Mouse (Mus musculus) right cerebral cortex, postnatal 14 days (tissue): Measurements from ENCODE around the gene Rsbn1l.

Source experiments
- DNase-seq: peaks from one replicate; pipeline ENCODE4 v3.0.0; 2022

Gene Rsbn1l

GRCm38 (mm10) chr5:20956298-20956697, at the start of gene Rsbn1l:
Gene Rsbn1l (minus strand): TSS chr5:20956398.
- DNase-seq: no peak

- no peak for DNase-seq
These were observed 46.5 kb upstream of the Rsbn1l start for GRCm38 (mm10) chr5:21002723-21003122.

GRCm38 (mm10) chr5:21001622-21002315, 45.6 kb upstream of the Rsbn1l start:
- no peak for DNase-seq

GRCm38 (mm10) chr5:20998427-20998826, 42.2 kb upstream of the Rsbn1l start:
- DNase-seq: no peak

- no peak for DNase-seq
These were observed 41.4 kb upstream of the Rsbn1l start for GRCm38 (mm10) chr5:20997555-20997954.

GRCm38 (mm10) chr5:20990062-20990809, 34.0 kb upstream of the Rsbn1l start:
- no peak for DNase-seq

GRCm38 (mm10) chr5:20986271-20986670, 30.1 kb upstream of the Rsbn1l start:
- no peak for DNase-seq

- no peak for DNase-seq
These were observed 27.3 kb upstream of the Rsbn1l start for GRCm38 (mm10) chr5:20983505-20983904.

- DNase-seq: no peak
These were observed 18.5 kb upstream of the Rsbn1l start for GRCm38 (mm10) chr5:20974690-20975089.

GRCm38 (mm10) chr5:20973999-20974398, 17.8 kb upstream of the Rsbn1l start:
- DNase-seq: no peak

GRCm38 (mm10) chr5:20973069-20973468, 16.9 kb upstream of the Rsbn1l start:
- no peak for DNase-seq

GRCm38 (mm10) chr5:20968963-20969362, 12.8 kb upstream of the Rsbn1l start:
- peak; percentile 19 for DNase-seq

GRCm38 (mm10) chr5:20968493-20968892, 12.3 kb upstream of the Rsbn1l start:
- DNase-seq: no peak

- DNase-seq: no peak
These were observed 11.7 kb upstream of the Rsbn1l start for GRCm38 (mm10) chr5:20967942-20968341.

- no peak for DNase-seq
These were observed 8.2 kb upstream of the Rsbn1l start for GRCm38 (mm10) chr5:20964446-20964845.

- DNase-seq: no peak
These were observed 7.1 kb upstream of the Rsbn1l start for GRCm38 (mm10) chr5:20963295-20963694.

- no peak for DNase-seq
These were observed 4.7 kb upstream of the Rsbn1l start for GRCm38 (mm10) chr5:20960927-20961326.

GRCm38 (mm10) chr5:20955114-20955835, 923 bp downstream of the Rsbn1l start:
- no peak for DNase-seq

GRCm38 (mm10) chr5:20952337-20952925, 3.8 kb downstream of the Rsbn1l start:
- no peak for DNase-seq

GRCm38 (mm10) chr5:20951666-20952281, 4.4 kb downstream of the Rsbn1l start:
- DNase-seq: peak; percentile 90

- DNase-seq: peak; percentile 60
These were observed 5.1 kb downstream of the Rsbn1l start for GRCm38 (mm10) chr5:20950855-20951650.

GRCm38 (mm10) chr5:20950516-20950854, 5.7 kb downstream of the Rsbn1l start:
- no peak for DNase-seq
